Mouse (Mus musculus) lung, adult 18-20 months (tissue): Measurements from ENCODE around the gene Tns3.

ENCODE experiments used
- DNase-seq, 2 experiments: peaks; one replicate each; pipeline ENCODE4 v3.0.0; 2022; ENCODE audit warnings: mixed read lengths in 2 of 2

Tns3 gene

DNA sequence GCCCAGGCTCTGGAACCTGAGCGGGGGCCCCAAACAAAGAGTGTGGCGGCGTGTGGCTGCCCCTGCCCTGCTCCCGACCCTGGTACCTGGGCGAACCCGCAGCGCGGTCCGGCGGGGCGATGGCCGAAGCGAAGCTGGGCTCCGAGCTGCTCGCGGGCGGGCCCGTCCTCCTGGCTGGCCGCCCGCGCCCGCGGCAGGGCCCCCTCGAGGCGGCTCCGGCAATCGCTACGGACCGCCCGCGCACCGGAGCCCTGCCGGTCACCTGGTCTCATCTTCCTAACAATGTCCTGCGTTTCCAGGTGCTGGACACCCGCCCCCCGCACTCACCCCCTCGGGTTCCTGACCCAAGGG, at the start of gene Tns3:
Gene Tns3, minus strand, starts transcription at position 143 of the 351 bp plus-strand sequence.
- peak; percentile 54 to 63 for DNase-seq

DNA sequence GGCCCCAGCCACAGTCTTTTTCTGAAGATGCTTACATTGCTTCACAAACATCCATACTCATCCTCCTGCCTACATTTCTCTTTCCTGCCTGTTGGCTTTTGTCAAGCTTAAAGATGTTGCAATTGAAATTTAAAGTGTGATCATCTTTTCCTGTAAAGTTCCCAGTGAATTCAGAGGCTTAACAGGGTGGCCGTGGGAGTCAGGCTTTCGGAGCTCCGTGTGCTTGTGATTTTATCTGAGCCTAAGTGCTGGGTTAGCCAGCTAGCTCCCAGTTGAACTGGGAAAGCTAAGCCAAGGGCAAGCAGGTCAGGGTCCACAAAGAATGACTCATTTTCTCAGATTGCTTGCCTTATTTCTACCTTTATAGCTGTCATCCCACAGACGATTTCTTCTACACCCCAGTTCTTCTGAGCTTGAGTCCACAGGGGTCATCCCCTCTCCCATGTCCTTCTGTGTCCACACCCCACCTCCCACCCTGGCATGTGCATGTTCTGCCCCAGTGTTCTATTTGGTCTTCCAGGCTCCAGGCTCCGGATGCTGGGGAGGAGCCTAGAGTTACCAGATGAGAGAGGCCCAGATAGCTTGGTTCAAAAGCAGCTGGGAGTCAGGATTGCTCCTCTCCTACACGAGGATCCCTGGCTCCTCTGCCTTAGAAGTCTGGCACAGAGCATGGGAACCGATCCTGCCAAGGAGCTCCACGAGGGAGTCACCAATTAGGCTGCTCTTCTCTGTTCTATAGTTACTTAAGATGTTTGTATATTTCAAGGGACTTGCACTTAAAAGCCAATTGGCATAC, 42.1 kb upstream of the Tns3 start:
- DNase-seq, result no peak

DNA sequence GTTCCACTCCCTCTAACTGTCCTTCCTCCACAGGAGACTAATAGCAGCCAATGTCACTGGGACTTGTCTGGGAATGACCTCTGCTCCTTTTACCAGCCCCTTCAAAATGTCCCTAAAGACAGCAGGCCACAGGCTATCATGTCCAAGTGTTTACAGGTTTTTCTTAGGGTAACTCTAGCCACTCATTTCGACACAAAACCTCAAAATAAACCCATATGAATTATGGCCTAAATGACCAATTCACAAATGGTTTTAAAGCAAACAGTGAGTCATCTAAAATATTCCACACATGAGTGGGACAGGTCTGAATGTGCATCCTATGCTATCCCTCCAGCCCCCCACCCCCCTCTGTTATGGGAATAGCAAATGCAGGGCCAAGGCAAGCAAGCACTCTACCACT, 40.8 kb upstream of the Tns3 start:
- no peak for DNase-seq

DNA sequence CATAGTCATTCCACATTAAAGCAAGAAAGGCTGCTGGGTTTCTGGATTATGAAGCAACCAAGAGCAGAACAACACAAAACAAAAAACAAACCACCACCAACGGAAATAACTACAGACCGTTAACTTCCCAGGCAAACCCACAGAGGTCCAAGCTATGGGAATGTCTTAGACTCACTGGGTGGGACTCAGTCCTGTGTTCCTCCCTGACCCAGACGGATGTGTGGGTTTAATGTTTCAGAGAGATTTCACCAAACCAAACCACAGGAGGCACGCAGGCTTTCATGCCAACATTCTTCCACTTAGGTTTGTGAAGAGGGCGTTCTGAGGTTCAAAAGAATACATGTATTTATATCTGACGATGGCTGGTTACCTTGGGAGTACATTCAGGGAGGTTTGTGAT, 39.5 kb upstream of the Tns3 start:
- DNase-seq, result no peak

DNA sequence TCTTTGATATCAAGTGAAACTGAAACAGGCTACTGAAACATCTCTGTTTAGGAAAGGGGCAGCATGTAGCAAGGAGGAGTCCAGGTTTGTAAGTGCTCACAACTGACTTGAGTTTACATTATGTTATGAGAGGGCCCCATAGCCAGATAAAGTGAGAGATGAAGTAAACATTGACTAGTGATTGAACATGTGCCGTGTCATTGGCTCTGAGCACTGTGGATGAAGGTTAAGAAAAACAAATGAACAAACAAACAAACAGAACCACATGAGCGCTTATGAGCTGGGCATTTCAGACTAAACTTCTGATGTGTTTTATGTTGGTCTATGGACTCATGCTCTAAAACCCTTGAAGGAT, 38.2 kb upstream of the Tns3 start:
- no peak for DNase-seq

DNA sequence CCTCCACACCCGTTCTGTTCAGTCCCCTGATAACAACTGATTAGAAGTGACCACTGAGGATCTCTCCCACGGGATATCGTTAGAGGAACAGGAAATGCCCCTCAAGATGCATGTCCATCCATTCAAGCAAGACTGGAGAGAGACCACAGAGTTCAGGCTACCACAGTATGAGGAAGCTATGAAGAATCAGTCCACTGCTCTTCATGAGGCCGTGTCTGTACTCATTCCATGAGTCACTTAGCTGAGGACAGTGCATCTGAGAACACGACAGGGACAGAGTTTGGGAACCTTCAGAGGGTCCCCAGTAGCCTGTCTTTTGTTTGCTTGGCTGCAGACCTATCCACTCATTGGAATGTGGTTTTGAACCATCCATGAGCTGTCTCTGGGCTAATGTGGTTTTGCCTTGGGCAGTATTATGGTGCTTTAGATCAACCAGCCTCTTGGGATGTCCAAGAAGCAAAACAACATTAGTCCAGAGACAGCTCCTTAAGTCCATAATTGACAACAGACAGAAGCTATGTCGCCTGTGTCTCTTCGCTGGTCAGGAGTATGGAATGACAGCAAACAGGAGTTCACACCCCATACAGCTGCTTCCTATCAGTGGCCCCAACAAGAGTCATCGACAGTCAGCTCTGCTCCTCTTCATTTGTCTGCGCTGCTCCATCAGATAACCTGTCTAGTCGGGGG, 37.7 kb upstream of the Tns3 start:
- DNase-seq, result no peak

DNA sequence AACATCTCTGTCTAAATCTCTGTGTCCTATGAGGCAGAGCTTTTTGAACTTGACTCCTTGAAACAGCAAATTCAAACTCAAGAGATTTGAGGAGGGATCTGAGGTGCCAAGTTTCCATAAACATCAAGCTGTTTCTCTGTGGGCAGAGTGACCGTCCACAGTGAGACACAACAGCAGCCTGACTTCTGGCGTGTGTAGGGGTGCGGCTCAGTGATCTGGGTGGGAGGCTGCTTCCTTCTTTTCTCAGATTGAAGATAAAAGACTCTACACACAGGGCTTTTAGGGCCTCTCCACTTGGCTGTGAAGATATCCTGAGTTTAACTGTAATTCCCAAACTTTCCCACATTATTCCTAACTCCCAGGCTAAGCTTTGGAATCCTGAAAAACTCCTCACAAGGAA, 37.1 kb upstream of the Tns3 start:
- no peak for DNase-seq

DNA sequence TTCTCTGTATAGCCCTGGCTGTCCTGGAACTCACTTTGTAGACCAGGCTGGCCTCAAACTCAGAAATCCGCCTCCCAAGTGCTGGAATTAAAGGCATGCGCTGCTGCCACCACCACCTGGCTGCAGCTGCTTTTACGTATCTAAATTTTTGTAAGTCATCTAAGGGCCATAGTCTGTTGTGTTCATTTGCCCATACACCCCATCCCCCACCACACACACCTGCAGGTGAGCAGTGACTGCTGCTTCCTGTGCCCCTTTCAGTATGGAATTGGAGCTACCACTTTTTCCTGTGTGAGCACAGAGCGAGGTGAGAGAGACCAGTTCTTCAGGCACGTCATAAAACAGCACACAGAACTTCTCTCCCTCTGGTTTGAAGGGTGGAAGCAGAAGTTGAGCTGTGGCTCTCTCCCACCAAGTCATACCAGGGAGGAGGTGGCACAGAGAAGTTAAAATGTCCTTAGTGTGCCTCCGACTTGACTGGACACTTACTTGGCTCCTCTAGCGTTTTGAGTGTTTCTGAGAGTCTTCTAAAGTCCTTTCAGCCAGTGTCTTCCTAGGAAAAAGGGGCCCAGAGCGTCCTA, 36.4 kb upstream of the Tns3 start:
- no peak for DNase-seq

DNA sequence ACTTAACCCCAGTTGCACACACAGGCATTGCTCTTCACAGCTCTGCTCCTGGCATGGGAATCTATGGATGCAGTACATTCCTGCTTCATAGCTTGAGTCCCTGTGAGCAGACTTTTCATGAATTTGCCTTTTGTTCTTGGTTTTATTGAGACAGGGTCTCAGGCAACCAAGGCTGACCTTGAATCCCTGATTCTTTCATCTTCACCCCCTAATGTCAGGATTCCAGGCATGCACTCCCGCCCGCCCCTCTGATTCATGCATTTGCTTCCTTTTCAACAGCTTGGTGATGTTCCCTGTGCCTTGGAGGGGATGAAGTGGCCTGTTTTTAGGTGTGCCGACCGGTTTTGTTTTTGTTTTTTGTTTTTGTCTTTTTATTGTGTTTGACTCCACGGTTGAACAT, 35.4 kb upstream of the Tns3 start:
- DNase-seq, result no peak

DNA sequence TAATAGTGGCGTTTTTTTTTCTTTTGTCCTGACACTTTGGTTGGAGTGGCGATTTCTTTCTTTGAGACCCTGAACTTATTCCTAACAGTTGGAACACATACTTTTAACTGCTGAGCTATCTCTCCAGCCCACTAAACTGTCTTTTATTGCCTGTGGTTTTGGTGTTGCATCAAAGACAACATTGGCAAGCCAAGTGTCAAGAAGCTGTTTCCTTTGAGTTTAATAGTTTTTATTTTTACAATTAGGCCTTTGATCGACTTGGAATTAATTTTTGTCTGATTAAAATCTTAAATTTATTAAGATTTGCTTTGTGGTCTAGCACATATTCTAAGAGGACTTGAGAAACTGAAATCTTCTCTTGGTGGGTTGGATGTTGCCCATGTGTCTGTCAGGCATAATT, 33.3 kb upstream of the Tns3 start:
- DNase-seq, result no peak

DNA sequence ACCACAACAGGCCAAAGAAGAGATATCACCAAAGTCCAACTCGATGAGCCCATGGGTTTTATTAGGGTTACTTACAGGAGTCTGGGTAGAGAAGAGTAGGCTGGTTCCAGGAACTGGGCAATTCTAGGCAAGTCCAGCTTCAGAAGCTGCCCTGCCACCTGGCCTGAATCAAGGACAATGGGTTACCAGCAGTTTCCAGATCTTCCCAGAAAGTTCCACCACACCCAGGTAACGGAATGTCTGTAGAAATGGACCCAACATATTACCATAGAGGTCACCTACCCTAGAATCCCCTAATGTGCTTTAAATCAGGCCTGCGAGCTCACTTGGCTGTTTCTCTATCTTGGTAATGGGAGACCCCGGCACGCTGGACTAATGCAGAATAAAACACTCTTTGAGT, 29.8 kb upstream of the Tns3 start:
- DNase-seq, result no peak

DNA sequence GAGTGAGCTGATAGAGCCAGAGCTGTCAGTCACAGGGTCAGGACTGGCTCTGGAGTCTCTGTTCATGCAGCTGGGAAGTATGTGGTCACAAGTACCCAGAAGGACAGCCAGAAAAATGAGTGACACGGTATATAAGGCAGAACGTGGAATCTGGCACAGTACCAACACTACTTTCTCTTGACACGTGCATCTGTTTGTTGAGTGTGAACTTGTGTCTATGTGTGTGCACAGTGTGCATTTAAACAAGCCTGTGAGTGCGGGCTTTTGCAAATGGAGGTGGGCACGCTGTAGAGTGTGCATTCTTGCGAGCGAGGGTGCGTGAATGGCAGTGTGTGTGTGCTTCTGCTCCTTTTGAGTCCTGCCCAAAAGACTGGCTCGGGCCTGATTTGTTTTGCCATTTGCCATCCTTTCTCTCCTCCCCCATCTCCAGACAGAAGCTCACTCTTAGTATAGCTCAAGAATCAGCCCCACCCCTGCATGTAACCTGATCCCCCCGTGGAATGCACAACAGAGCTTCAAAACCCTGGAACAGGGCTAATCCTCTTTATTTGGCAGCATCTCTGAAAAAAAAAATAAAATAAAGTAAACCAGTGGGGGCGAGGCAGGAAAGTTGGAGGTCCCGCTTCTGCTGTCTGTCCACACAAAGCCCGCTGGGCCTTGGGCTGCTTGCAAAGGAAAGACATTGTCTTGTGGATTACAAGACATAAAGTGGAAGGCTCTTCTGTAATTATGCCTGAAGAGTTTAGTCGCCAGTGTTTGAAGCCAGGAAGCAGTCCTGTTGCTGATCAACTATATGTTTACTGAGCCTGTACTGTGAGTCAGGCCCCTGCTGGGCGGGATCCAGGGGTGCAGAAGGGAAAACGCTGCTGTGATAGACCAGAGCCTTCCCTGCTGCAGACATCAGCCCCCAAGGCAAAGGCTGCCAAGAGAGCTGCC, 28.5 kb upstream of the Tns3 start:
- no peak for DNase-seq

DNA sequence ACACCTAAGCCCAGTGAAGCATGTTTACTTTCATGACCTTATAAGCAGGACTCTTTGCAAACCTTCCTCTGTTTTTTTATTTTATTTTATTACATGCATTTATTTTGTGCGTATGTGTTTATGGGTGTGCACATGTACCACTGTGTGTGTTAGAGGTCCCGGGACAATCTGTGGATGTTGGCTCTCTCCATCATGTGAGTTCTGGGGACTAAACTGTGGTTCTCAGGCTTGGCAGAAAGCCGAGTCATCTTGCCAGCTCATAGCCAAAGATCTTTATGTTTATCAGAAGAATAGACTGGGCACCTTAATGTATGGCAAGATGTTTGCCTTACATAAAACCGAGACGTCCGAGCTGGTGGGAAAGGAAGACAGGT, 27.8 kb upstream of the Tns3 start:
- no peak for DNase-seq

DNA sequence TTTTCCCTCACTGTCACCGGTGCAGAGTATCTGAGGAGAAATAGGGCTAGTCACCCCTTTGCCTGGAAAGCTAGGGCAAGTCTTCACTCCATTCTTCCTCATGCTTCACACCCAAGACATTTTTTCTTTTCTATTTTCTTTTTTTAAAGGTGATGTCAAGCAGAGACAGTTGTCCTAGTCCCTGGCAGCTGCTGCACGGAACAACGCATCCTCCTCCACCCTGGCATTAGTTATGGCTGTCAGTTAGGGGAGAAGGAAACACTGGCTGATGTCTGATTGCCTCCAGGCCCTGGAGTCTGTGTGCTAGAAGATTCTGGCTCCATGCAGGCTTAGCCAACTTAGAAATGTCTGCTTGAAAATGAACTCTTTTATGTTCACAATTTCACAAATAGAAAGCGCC, 27.3 kb upstream of the Tns3 start:
- no peak for DNase-seq

DNA sequence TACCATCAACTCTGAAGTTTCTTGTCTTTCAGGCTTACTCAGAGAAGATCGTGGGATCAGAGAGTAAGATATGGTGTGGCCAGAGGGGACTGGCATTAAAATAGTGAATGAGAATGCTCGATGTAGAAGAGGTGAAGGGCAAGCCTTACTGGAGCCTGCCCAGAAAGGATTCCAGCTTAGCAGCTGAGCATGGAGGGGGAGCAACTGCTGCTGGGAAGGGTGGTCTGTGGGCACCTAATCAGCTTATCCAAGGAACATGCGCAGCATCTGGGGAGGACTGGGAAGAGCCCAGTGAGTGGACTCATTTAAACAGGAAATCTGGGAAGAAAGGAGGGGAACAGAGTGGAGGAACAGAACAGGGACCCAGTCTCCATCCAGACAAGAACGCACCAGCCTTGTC, 26.3 kb upstream of the Tns3 start:
- DNase-seq, result no peak

DNA sequence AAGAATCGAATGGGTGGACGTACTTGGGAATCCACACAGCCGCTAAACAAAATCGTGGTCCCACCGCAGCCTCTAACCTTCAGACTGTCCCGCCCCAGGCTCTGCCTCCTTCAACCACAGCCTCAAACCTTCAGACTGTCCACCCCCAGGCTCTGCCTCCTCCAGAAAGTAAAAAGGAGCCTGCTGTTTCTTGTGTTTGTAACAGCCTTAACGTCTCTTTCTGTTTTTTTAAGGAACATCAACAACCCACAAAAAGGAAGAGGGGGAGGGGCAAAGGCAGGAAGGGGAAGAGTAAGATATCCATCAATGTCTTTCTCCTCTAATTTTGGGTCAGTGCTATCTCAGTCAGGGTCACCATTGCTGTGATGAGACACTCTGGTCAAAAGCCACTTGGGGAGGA, 25.2 kb upstream of the Tns3 start:
- peak; percentile 51 to 53 for DNase-seq

DNA sequence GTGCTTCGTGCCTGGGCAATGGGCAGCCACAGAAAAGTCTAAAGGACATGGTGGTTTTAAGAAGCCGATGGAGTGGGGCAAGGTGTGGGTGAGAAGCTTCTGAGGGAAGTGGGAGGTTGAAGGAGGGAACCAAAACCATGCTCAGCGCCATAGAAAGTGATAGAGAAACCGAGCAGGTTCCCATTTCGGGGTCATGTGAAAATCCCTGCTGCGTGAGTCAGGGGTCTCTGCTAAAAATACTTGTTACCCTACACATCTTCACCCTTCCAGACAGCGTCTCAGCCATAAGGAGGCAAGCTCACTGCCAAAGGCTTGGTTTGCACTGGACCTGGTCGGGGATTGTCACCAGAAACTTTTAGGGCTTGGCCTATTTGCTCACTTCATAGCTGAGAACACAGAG, 24.6 kb upstream of the Tns3 start:
- no peak for DNase-seq

DNA sequence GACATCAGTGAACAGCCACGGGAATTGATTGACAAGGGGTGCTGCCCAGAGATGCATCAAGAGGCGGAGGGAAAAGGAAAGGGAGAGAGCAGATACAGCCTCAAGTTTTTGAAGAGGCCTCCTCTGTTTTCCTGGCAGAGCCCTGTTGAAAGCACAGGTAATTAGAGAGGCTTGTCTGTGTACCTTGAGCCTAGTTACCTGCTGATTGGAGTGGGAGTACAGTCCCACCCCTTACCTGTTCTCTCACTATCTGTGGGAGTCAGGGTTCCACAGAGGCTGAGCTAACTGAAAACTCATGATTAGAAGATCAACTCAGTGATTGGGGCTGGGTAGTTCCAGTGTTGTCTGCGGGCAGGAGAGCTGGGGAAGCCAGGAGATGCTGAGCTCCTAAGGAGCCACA, 22.2 kb upstream of the Tns3 start:
- no peak for DNase-seq

DNA sequence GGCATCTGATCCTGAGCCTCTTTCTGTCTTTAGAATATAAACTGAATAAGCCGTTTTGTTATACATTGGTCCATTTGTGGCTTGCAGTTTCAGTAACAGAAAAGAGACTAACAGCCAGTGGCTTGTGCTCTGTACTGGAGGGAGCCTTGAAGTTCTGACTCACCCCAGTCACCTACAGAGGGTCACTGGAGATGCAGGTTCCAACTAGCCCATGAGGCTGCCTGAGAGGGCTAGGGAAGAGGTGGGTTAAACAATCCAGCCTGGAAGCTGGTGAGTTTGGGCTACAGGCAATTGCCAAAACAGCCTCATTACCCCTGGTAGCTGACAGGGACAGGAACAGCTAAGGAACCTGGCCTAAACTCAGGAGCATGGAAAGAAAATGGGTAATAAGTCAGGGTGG, 21.7 kb upstream of the Tns3 start:
- no peak for DNase-seq

DNA sequence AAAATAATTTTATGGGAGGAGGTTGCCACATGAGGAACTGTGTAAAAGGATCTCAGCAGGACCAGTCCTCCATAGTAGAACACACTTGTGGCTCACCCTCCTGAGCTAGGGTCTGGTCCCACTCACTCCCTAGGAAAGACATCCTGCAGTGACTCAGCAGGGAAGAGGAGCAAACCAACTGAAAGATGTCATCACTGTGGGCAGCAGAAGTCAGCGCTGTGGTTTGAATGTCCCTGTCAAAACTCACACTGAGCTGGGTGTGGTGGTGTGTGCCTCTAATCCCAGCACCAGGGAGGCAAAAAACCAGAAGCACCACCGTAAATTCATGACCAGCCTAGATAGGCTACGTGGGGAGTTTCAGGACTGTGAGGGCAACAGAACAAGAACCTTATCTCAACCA, 20.9 kb upstream of the Tns3 start:
- DNase-seq, result no peak

DNA sequence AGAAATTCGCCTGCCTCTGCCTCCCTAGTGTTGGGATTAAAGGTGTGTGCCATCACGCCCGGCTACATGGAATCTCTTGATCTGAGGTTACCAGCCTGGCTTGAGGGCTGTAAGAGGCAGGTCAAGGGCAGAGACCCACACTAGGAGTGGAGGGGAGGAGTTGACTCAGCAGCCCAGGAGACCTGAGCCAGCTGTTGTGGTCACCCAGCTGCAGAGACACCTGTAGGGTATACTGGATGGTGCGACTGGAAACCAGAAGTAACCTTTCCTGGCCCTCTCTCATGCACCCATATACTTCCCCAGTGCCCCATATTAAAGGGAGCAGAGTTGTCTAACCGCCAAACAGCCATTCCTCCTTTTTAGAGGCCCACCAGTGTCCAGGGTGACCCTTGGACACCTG, 19.9 kb upstream of the Tns3 start:
- no peak for DNase-seq

DNA sequence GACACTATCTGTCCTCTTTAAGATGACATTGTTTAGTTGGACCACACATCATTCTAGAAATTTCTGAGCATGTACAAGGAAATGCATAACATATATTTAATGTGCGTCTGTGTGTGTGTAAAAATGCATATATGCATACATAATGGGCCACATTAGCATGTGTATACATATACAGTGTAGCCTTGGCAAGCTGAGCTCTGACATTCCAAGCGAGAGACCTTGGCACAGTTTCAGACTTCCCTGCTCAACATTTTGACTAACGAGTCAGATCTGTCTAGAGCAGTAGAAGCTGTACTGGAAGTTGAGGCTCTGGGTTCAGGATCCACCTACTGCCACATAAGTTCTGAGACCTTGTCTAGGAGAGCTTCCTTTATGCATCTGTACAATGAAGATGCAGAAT, 17.0 kb upstream of the Tns3 start:
- no peak for DNase-seq

DNA sequence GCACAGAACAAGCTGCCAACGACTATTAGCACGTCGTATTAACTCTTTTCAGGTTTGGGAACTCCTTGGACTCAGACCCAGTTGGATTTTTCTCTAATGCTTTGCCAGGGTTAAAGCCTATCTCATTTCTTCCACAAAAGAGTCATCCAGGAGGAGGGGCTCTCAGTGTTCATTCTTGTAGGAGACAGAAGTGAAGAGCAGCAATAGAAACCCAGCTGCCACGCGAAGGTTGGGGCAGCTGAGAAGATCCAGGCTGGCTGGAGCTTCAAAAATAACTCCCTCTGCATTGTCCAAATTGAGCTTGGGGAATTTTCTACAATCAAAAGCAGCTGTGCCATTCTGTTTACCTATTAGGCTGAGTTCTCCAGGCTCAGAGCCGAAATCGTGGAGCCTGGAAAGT, 16.3 kb upstream of the Tns3 start:
- no peak for DNase-seq

DNA sequence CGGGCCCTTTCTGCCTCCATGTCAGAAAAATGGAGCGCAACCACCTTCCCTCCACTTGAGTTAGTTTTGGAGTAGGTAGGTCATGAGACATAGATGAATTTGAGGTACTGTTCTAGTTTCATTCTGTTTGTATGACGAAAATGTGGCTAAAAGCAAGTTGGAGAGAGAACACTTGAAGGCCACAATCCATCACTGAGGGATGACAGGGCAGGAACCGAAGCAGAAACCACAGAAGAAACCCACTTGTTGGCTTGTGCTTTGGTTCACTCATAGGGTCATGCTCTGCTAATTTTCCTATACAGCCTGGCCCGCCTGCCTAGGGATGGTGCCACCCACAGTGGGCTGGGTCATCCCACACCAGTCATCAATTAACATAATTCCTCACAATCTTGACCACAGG, 14.9 kb upstream of the Tns3 start:
- DNase-seq, result no peak
